Mouse (Mus musculus) lung, postnatal 0 days (tissue): Measurements from ENCODE around the gene Casp6. TPM values are rescaled to one million over a fixed set of nuclear protein-coding genes. Genes with fewer than 3 reads are reported as not detected.
A peak's percentile ranks its signal among the peaks of the same experiment; 100 is the strongest.

Experiments
- ATAC-seq: fragments of 200-750 bp; cut with Nextera tagmentation; 2 replicates; pipeline ENCODE4 v1.8.0; 2017; ENCODE audit warnings: moderate library complexity
- DNase-seq: peaks from one replicate; pipeline ENCODE4 v3.0.0-alpha.2; 2016; ENCODE audit warnings: low spot score
- H3K27ac ChIP-seq: fragments of 300-500 bp; sonication (generic); 2 replicates; pipeline ENCODE4 v1.5.1; 2014; ENCODE audit warnings: antibody characterized with exemption, mild to moderate bottlenecking, low read length, mixed read lengths
- H3K27me3 ChIP-seq: fragments of 300-500 bp; sonication (generic); replicated peaks from 2 replicates; pipeline ENCODE4 v1.6.1; 2014; ENCODE audit warnings: low read length, mixed read lengths; ENCODE audit not compliant: insufficient read depth
- H3K36me3 ChIP-seq: fragments of 300-500 bp; sonication (generic); 2 replicates; pipeline ENCODE4 v1.6.1; 2014; ENCODE audit warnings: low read length, mixed read lengths; ENCODE audit not compliant: insufficient read depth
- H3K4me1 ChIP-seq: fragments of 300-500 bp; sonication (generic); 2 replicates; pipeline ENCODE4 v1.6.1; 2014; ENCODE audit warnings: antibody characterized with exemption, low read depth, low read length, mixed read lengths; ENCODE audit not compliant: insufficient read depth
- H3K4me2 ChIP-seq: fragments of 300-500 bp; sonication (generic); replicated peaks from 2 replicates; pipeline ENCODE4 v1.6.1; 2014; ENCODE audit warnings: low read depth, mild to moderate bottlenecking, low read length, moderate library complexity, mixed read lengths
- H3K4me3 ChIP-seq: fragments of 300-500 bp; sonication (generic); 2 replicates; pipeline ENCODE4 v1.5.1; 2014; ENCODE audit warnings: low read depth, low read length
- H3K9ac ChIP-seq: fragments of 300-500 bp; sonication (generic); replicated peaks from 2 replicates; pipeline ENCODE4 v1.6.1; 2014; ENCODE audit warnings: low read depth, mild to moderate bottlenecking
- H3K9me3 ChIP-seq: fragments of 300-500 bp; sonication (generic); 2 replicates; pipeline ENCODE4 v1.6.1; 2016; ENCODE audit warnings: low read length, mixed read lengths
- CTCF ChIP-seq: IDR thresholded peaks from 2 replicates; pipeline ENCODE4 v1.5.1; 2016; ENCODE audit warnings: antibody characterized with exemption, mild to moderate bottlenecking
- EP300 ChIP-seq: IDR thresholded peaks from 2 replicates; pipeline ENCODE4 v1.6.1; 2016; ENCODE audit warnings: antibody characterized with exemption, mild to moderate bottlenecking, control low read depth
- WGBS: fragments of 180-500 bp; shearing (Covaris S2); extraction: QIAGEN DNeasy Blood & Tissue Kit; methylation state at CpG from one replicate; pipeline ENCODE4 v1.1.7; 2014; 5-methylcytosine and 5-hydroxymethylcytosine counted together
- polyA plus RNA-seq: library from polyadenylated mRNA; unstranded; fragments of >200 nt; fragmentation: Nextera tagmentation; extraction: Ambion mirVana; gene quantifications from 2 replicates; pipeline ENCODE4 v1.2.1, GENCODE M21; 2015

Gene Casp6
- polyA plus RNA-seq, 1 experiment from 2014 or later: 76.5 TPM

DNA sequence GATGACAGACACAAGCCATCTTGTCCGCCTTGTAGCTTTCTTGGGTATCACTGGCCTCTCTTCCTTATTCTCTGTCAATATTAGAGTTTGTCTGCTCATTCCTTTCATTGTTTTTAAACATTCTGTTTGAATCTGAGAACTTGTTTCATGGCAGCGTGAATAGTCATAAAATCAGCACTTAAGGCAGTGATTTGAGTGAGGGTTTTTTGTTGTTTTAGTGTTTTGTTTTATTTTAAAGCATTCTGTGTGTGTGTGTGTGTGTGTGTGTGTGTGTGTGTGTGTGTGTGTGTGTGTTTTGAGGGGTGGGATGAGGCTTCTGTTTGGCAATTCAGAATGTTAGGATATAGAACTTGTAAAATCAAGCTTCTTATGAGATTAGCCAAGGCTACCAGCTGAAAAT lies 21.3 kb upstream of the Casp6 start:
- Histone ChIP-seq H3K4me3 (no peak overlapping the region), H3K36me3 (no peaks in the 10 kb centered on the region), H3K27me3 (no peaks in the 10 kb centered on the region), H3K4me2 (peak overlapping the region; percentile 90), H3K4me1 (peaks cover 5% of the 10 kb centered on the region; the same call in 1 of the 2 replicates), H3K9me3 (no peaks in the 10 kb centered on the region), H3K9ac (no peak overlapping the region), H3K27ac (no peak overlapping the region)
- no peak for DNase-seq
- WGBS: 59% methylated on average over 2 of the region's 2 CpGs
- no peak for TF ChIP-seq CTCF
- TF ChIP-seq EP300: no peak
- ATAC-seq: no peak

GRCm38 (mm10) chr3:129880925-129881593 lies 20.2 kb upstream of the Casp6 start:
- 41% methylated on average over 8 of the region's 8 CpGs for WGBS
- H3K4me1 ChIP-seq: peaks cover 5% of the 10 kb centered on the region; the same call in 1 of the 2 replicates
- no peaks in the 10 kb centered on the region for H3K27me3 ChIP-seq
- H3K9me3 ChIP-seq: no peaks in the 10 kb centered on the region
- DNase-seq: peak; percentile 79
- no peak overlapping the region for H3K4me2 ChIP-seq
- H3K27ac ChIP-seq: peak overlapping the region; percentile 44; the same call in 1 of the 2 replicates
- H3K4me3 ChIP-seq: no peak overlapping the region
- H3K9ac ChIP-seq: no peak overlapping the region
- peak; percentile 39 for ATAC-seq
- TF ChIP-seq EP300 (0 out of 2 replicates have a peak, but pooled peaks have one; percentile 33), CTCF (no peak)
- no peaks in the 10 kb centered on the region for H3K36me3 ChIP-seq

- no peak for TF ChIP-seq EP300
- no peak for TF ChIP-seq CTCF
- Histone ChIP-seq H3K27ac (no peak overlapping the region), H3K27me3 (no peaks in the 10 kb centered on the region), H3K36me3 (peaks cover 4% of the 10 kb centered on the region; the same call in 1 of the 2 replicates), H3K9ac (no peak overlapping the region), H3K4me2 (no peak overlapping the region), H3K9me3 (no peaks in the 10 kb centered on the region), H3K4me1 (no peaks in the 10 kb centered on the region), H3K4me3 (no peak overlapping the region)
- DNase-seq (no peak), ATAC-seq (no peak)
- 67% methylated on average over 9 of the region's 9 CpGs for WGBS
Observed at GRCm38 (mm10) chr3:129885577-129885976, 15.6 kb upstream of the Casp6 start.

- Histone ChIP-seq H3K27ac (no peak overlapping the region), H3K9me3 (no peaks in the 10 kb centered on the region), H3K9ac (no peak overlapping the region), H3K4me3 (no peak overlapping the region), H3K4me1 (no peaks in the 10 kb centered on the region), H3K36me3 (peaks cover 5% of the 10 kb centered on the region; the same call in 1 of the 2 replicates), H3K4me2 (no peak overlapping the region), H3K27me3 (no peaks in the 10 kb centered on the region)
- DNase-seq (no peak), ATAC-seq (no peak)
- WGBS: 51% methylated on average over 5 of the region's 5 CpGs
- TF ChIP-seq CTCF: no peak
- no peak for TF ChIP-seq EP300
Observed at GRCm38 (mm10) chr3:129886430-129886829, 14.8 kb upstream of the Casp6 start.

DNA sequence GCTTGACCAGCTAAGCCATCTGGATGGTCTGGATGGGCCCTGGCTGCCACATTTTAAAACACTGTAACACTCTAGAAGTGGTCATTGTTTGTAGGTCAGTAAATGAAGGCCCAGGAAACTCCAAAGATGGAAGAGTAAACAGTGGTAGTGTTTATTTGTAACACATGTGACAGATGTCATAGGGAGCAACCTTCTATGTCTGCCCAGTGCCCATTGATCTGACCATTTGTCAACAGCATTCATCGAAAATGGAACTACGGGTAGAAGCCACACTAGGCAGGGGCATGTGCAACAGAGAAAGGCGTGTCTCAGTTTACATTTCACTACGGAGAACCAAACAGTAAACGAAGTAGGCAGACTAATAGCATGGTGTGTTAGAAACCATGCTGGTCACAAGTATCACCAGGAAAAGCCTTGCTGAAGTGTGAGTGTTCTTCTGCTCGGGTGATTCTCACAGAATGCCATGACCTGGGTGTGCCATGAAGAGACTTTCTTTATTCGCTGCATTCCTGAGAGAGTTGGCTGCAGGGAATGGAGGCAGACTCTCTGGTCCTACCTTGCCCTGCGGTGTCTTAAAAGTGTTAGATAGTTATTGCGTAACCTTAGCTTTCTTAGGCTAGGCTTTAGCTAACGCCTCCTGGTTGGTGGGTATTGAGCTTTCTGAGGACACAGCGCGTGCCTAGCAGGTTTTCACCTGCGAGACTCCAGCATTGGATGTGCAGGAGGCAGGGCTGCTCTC lies 13.3 kb upstream of the Casp6 start:
- DNase-seq (no peak), ATAC-seq (no peak)
- Histone ChIP-seq H3K4me3 (no peak overlapping the region), H3K9me3 (no peaks in the 10 kb centered on the region), H3K4me2 (no peak overlapping the region), H3K9ac (no peak overlapping the region), H3K27me3 (no peaks in the 10 kb centered on the region), H3K4me1 (no peaks in the 10 kb centered on the region), H3K36me3 (peaks cover 5% of the 10 kb centered on the region; the same call in 1 of the 2 replicates), H3K27ac (no peak overlapping the region)
- 65% methylated on average over 13 of the region's 13 CpGs for WGBS
- TF ChIP-seq CTCF: no peak
- no peak for TF ChIP-seq EP300

DNA sequence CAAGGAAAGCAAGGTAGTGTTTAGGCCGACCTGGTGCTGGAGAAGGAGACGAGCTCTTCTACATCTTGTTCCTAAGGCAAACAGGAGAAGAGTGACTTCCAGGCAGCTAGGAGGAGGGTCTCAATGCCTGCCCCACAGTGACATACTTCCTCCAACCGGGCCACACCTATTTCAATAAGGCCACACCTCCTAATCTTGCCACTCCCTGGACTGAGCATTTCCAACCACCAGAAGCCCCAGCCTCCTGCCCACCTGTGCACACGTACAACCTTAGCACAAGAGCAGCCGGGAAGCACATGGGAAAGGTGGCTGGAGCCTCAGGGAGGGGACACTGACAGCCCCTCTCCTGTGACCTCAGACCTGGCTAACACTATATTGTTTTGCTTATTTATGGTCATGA lies 9.2 kb upstream of the Casp6 start:
- ATAC-seq (no peak), DNase-seq (no peak)
- Histone ChIP-seq H3K4me3 (no peak overlapping the region), H3K9me3 (no peaks in the 10 kb centered on the region), H3K27ac (no peak overlapping the region), H3K27me3 (no peaks in the 10 kb centered on the region), H3K36me3 (peaks cover 5% of the 10 kb centered on the region; the same call in 1 of the 2 replicates), H3K9ac (no peak overlapping the region), H3K4me2 (no peak overlapping the region), H3K4me1 (no peaks in the 10 kb centered on the region)
- TF ChIP-seq EP300 (no peak), CTCF (no peak)
- WGBS: 82% methylated on average over 5 of the region's 5 CpGs
